Mouse (Mus musculus): ENCODE measurements around the gene Shpk.

- TF ChIP-seq CTCF (IDR thresholded peaks at IDR 0.05; ENCODE audit: insufficient read depth, low read length) = no peak
- no peak for TF ChIP-seq POLR2A (IDR thresholded peaks at IDR 0.05; ENCODE audit: borderline replicate concordance, extremely low read depth, low read depth, low read length)
Measured at GRCm38 (mm10) chr11:73235990-73236701, 36.9 kb downstream of the Shpk start.

All from lung, adult 2 months (tissue).